Mouse (Mus musculus) myocyte (in vitro differentiated cells): ENCODE results near the gene Cacna1e. TPM values are rescaled to one million over a fixed set of nuclear protein-coding genes. Genes with fewer than 3 reads are reported as not detected.

ENCODE experiments used
- H3K27me3 ChIP-seq: one replicate; pipeline ENCODE4 v1.6.1; 2011; ENCODE audit not compliant: control insufficient read depth, insufficient read depth, insufficient read length
- H3K36me3 ChIP-seq: one replicate; pipeline ENCODE4 v1.6.1; 2011; ENCODE audit not compliant: control insufficient read depth, insufficient read depth
- H3K4me2 ChIP-seq: one replicate; pipeline ENCODE4 v1.6.1; 2011; ENCODE audit warnings: low read depth, control low read depth
- H3K4me3 ChIP-seq: one replicate; pipeline ENCODE4 v1.5.1; 2011; ENCODE audit warnings: mild to moderate bottlenecking, control low read depth, moderate library complexity
- H3K79me2 ChIP-seq: one replicate; pipeline ENCODE4 v1.6.1; 2011; ENCODE audit not compliant: control insufficient read depth, insufficient read depth
- H3ac ChIP-seq: one replicate; pipeline ENCODE4 v1.6.1; 2011; ENCODE audit not compliant: control insufficient read depth, insufficient read length
- CEBPB ChIP-seq: IDR thresholded peaks from 2 replicates; pipeline ENCODE4 v1.6.1; 2011; ENCODE audit warnings: mild to moderate bottlenecking, moderate library complexity; ENCODE audit not compliant: poor library complexity, insufficient read depth, severe bottlenecking
- E2F4 ChIP-seq: IDR thresholded peaks from one replicate; pipeline ENCODE4 v1.6.1; 2011; ENCODE audit warnings: mild to moderate bottlenecking, control low read depth, moderate library complexity; ENCODE audit not compliant: insufficient read depth
- MAX ChIP-seq: IDR thresholded peaks from one replicate; pipeline ENCODE4 v1.6.1; 2011; ENCODE audit warnings: low read depth, mild to moderate bottlenecking, control low read depth
- MYOD1 ChIP-seq, 3 experiments: IDR thresholded peaks; one replicate each; pipeline ENCODE4 v1.6.1; 2011; ENCODE audit warnings: control low read depth in 2 of 3, low read depth in 2 of 3, mild to moderate bottlenecking in 2 of 3, moderate library complexity in 1 of 3; ENCODE audit not compliant: insufficient read length in 2 of 3, control insufficient read depth in 1 of 3
- MYOG ChIP-seq, 3 experiments: IDR thresholded peaks; one replicate each; pipeline ENCODE4 v1.6.1; 2011; ENCODE audit warnings: control low read depth in 2 of 3, low read depth in 2 of 3, mild to moderate bottlenecking in 2 of 3; ENCODE audit not compliant: insufficient read length in 2 of 3, control insufficient read depth in 1 of 3, insufficient read depth in 1 of 3
- POLR2A ChIP-seq: IDR thresholded peaks from one replicate; pipeline ENCODE4 v1.6.1; 2011; ENCODE audit warnings: low read depth, mild to moderate bottlenecking, control low read depth, moderate library complexity; ENCODE audit not compliant: insufficient read length
- POLR2AphosphoS2 ChIP-seq: IDR thresholded peaks from one replicate; pipeline ENCODE4 v1.6.1; 2011; ENCODE audit warnings: low read depth, control low read depth; ENCODE audit not compliant: insufficient read length
- REST ChIP-seq: IDR thresholded peaks from one replicate; pipeline ENCODE4 v1.6.1; 2011; ENCODE audit warnings: mild to moderate bottlenecking, control low read depth, moderate library complexity; ENCODE audit not compliant: insufficient read depth, insufficient read length
- SRF ChIP-seq: IDR thresholded peaks from one replicate; pipeline ENCODE4 v1.6.1; 2011; ENCODE audit warnings: low read depth; ENCODE audit not compliant: control insufficient read depth, insufficient read length
- TCF12 ChIP-seq: IDR thresholded peaks from one replicate; pipeline ENCODE4 v1.6.1; 2011; ENCODE audit warnings: mild to moderate bottlenecking, control low read depth; ENCODE audit not compliant: poor library complexity, insufficient read depth, severe bottlenecking
- TCF3 ChIP-seq: IDR thresholded peaks from one replicate; pipeline ENCODE4 v1.6.1; 2011; ENCODE audit warnings: low read depth, control low read depth; ENCODE audit not compliant: insufficient read length
- USF1 ChIP-seq: IDR thresholded peaks from one replicate; pipeline ENCODE4 v1.6.1; 2011; ENCODE audit warnings: low read depth, mild to moderate bottlenecking, control low read depth, moderate library complexity
- polyA plus RNA-seq: library from polyadenylated mRNA; unstranded; fragments of >200 nt; fragmentation: generic; extraction: Trizol; gene quantifications from one replicate; pipeline ENCODE4 v1.2.1, GENCODE M21; 2012; ENCODE audit warnings: missing spikeins

Cacna1e gene
- polyA plus RNA-seq, 1 experiment, result not detected

DNA sequence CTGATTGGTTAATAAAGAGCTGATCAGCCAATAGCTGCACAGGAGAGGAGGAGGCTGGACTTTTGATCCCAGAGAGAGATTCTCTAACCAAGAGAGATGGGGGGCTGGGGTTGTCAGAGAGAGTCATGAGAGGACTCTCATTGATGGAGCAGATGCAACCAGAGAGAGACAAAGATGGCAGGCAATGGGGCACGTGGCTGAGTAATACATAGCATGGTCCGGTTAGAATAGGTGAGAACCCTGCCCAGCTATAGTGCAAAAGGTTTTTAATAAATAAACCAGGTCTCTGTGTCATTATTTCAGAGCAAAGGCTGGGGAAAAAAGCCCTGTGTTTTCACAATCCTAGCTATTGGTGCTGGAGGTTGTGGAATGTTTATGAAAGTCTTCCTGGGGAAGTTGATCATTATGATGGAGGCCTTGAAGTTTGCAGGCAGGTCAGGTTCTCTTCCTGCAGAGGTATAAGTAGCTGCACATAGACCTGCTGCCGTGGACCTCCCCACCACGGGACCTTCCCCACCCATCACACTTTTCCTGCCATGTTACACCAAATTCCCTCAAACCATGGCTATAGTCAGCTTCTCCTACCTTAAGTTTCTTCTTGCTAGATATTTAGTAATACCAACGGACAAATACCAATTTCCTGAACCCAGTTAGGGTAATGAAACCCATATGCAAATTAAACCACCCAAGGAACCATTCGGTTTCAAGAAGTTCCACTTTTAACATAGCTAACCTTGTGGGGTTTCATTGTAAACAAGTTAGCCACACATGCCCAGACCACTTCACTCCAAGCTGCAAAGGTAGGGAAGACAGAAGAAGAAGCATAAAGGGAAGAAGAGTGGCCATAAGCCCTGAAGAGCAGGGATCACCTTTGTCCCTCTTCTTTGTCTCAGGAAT, 35.4 kb downstream of the Cacna1e start:
- Histone ChIP-seq H3K27me3 (no peaks in the 10 kb centered on the region), H3K4me2 (no peak overlapping the region), H3K4me3 (no peak overlapping the region), H3K36me3 (no peaks in the 10 kb centered on the region), H3ac (no peak overlapping the region), H3K79me2 (no peaks in the 10 kb centered on the region)
- TF ChIP-seq MAX, result no peak
- TF ChIP-seq E2F4, result no peak
- TF ChIP-seq SRF, result no peak
- no peak for TF ChIP-seq TCF3
- no peak for TF ChIP-seq TCF12
- no peak for TF ChIP-seq USF1
- no peak for TF ChIP-seq POLR2AphosphoS2
- no peak for TF ChIP-seq MYOG (IDR thresholded peaks at IDR 0.05; ENCODE audit: control insufficient read depth in 1 of 3, insufficient read depth in 1 of 3, insufficient read length in 2 of 3, low read depth in 2 of 3)
- no peak for TF ChIP-seq REST
- no peak for TF ChIP-seq CEBPB
- TF ChIP-seq MYOD1 (IDR thresholded peaks at IDR 0.05; ENCODE audit: control insufficient read depth in 1 of 3, insufficient read length in 2 of 3, low read depth in 2 of 3), result no peak
- TF ChIP-seq POLR2A, result no peak

- H3K36me3 ChIP-seq, result no peaks in the 10 kb centered on the region
- H3K79me2 ChIP-seq, result no peaks in the 10 kb centered on the region
- no peak overlapping the region for H3K4me3 ChIP-seq
- H3ac ChIP-seq, result no peak overlapping the region
- H3K27me3 ChIP-seq, result no peaks in the 10 kb centered on the region
- TF ChIP-seq USF1 (no peak), REST (no peak), SRF (no peak), TCF12 (no peak), MAX (no peak), MYOD1 (IDR thresholded peaks at IDR 0.05; ENCODE audit: control insufficient read depth in 1 of 3, insufficient read length in 2 of 3, low read depth in 2 of 3) (no peak), POLR2A (no peak), E2F4 (no peak), TCF3 (no peak)
- H3K4me2 ChIP-seq, result no peak overlapping the region
Measured at GRCm38 (mm10) chr1:154846900-154847299, 37.4 kb downstream of the Cacna1e start.

DNA sequence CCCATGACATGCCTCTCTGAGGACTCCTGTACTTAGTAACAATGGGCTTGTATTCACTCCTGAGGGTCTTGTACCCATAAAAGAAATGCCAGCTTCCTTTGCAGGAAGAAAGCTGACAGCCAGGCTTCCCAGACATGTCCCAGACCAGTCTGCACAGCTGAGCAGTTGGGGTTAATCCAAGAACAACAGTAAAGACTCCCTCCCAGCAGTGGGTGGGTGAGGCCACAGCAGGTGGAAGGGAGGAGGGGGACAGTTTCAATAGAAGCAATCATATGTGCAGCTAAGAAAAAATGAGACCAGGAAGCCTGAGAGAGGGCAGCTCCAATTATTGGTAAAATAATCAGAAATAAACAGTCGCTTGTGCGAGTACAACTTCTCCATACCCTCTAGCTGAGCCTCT, 40.9 kb downstream of the Cacna1e start:
- Histone ChIP-seq H3K79me2 (no peaks in the 10 kb centered on the region), H3K27me3 (no peaks in the 10 kb centered on the region), H3K4me3 (no peak overlapping the region), H3K36me3 (no peaks in the 10 kb centered on the region), H3K4me2 (no peak overlapping the region), H3ac (no peak overlapping the region)
- TF ChIP-seq CEBPB (no peak), POLR2AphosphoS2 (no peak), TCF12 (no peak), REST (no peak), TCF3 (no peak), USF1 (no peak), POLR2A (no peak), MYOG (IDR thresholded peaks at IDR 0.05; ENCODE audit: control insufficient read depth in 1 of 3, insufficient read depth in 1 of 3, insufficient read length in 2 of 3, low read depth in 2 of 3) (peak in 1 of 3 experiments; percentile 22), MYOD1 (IDR thresholded peaks at IDR 0.05; ENCODE audit: control insufficient read depth in 1 of 3, insufficient read length in 2 of 3, low read depth in 2 of 3) (peak; percentile 2 to 69 (median 9)), E2F4 (no peak), MAX (no peak), SRF (no peak)

- Histone ChIP-seq H3K4me2 (no peak overlapping the region), H3K27me3 (no peaks in the 10 kb centered on the region), H3ac (no peak overlapping the region), H3K79me2 (no peaks in the 10 kb centered on the region), H3K4me3 (no peak overlapping the region), H3K36me3 (no peaks in the 10 kb centered on the region)
- TF ChIP-seq MAX (no peak), MYOG (IDR thresholded peaks at IDR 0.05; ENCODE audit: control insufficient read depth in 1 of 3, insufficient read depth in 1 of 3, insufficient read length in 2 of 3, low read depth in 2 of 3) (no peak), TCF3 (no peak), REST (no peak)
Measured at GRCm38 (mm10) chr1:154842336-154842735, 42.0 kb downstream of the Cacna1e start.

DNA sequence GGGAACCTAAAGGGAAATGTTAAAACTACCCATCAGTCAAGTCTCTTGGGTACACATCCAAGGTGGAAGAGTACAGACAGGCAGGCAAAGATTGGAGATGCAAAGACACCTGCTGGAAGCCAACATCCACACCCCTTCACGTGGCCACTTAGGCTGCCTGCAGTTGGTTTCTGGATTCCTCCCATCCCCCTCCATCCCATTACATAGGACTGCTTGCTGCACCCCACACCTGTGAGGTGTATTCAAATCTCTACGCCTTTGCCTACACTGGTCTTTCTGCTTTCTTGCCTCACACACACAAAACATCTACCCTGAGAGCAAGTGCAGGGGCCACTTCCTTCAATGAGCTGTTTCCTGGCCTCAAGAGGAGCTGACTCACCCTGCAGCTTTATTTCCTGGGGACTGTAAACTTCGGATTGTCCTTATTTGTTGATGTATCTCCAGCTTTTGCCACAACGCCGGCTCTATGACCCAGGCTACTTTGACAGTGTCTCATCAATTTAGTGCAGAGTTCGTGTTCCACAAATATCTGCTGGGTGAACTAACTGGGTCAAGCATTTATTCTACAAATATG, 43.2 kb downstream of the Cacna1e start:
- H3K36me3 ChIP-seq, result no peaks in the 10 kb centered on the region
- no peak overlapping the region for H3ac ChIP-seq
- no peaks in the 10 kb centered on the region for H3K27me3 ChIP-seq
- no peak overlapping the region for H3K4me3 ChIP-seq
- no peak overlapping the region for H3K4me2 ChIP-seq
- no peaks in the 10 kb centered on the region for H3K79me2 ChIP-seq
- TF ChIP-seq TCF3, result no peak
- no peak for TF ChIP-seq TCF12
- TF ChIP-seq E2F4, result no peak
- TF ChIP-seq POLR2A, result no peak
- no peak for TF ChIP-seq MYOD1 (IDR thresholded peaks at IDR 0.05; ENCODE audit: control insufficient read depth in 1 of 3, insufficient read length in 2 of 3, low read depth in 2 of 3)
- no peak for TF ChIP-seq REST
- no peak for TF ChIP-seq POLR2AphosphoS2
